Mouse (Mus musculus): ENCODE results near the gene Mrpl38.

The Mrpl38 gene

DNA sequence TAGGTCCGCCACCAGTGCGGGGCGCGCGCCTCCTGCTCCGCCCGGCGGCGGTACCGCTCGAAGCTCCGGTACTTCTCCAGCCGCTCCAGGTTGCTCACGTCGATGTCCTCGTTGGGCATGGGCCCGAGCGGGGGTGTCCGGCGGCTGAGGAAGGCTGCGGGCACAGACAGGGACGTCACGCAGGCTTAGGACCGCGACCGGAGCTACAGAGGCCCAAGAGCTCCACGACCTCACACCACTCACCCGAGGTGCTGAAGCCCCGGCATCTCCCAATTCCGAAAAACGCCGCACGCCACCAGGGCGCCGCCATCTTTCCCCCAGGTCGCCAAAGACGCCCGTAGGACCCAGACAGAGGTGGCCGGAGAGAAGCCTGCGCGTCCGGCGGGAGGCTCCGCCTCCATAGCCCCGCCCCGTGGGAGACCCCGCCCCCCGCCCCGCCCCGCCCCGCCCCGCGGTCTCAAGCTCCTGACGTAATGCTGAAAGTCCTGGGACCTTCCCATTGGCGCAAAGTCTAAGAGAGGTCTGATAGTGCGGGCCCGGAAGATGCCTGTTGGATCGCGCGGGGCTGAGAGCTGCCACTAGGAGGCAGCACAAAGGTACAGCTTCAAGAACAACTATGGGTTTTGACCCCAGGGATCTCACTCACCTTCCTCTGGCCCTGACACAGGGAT lies at the start of gene Mrpl38:
TSS of gene Mrpl38 (minus strand) at position 401 of the 671 bp plus-strand sequence.
- DNase-seq (ENCODE audit: low read depth, low spot score): peak; percentile 90

DNA sequence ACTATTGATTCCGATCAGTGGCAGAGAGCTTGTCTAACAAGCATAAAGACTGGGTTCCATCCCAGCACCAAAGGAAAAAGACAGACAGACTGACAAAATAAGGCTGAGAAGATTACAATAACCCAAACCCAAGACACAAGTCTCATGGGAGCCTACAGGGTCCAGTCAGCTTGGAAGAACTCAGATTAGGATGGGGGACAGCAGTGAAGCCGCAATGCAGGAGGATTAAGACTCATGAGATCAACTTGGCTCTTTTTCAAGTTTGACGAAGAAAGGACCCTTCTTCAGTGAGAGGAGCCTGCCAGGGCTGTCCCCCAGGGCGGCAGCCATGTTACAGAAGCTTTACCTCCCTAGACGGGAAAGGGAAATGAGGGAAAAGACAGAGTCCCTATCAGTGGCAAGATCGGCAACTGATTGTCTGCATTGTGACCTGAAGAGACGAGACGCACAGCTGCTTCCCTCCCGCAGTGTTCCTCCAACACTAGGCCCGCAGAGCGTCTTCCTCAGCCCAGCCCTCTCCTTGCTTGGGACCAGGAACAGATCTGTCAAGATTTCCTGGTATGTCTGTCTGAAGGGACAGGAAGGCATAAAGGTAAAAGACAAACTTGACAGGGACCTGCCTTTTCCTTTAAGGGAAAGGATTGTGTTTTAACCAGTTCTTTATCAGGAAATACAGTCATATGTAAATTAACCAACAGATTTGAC lies 48.7 kb upstream of the Mrpl38 start:
- DNase-seq (ENCODE audit: low read depth, low spot score): no peak

DNA sequence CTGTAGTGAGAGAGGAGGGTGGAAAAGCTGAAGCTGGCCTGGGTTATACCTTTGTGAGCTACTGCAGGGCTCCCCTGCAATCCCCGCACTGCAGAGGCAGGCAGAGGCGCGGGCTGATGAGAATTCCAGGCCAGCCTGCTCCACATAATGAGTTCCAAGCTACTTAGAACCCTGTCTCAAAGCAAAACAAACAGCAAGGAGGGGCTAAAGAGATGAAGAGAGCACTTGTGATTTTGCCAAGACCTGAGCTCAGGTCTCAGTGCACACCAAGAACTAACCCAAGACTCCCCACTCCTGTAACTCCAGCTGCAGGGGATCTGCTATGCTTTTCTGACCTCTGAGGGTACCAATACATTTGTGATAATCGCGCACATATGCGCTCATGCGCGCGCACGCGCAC lies 47.7 kb upstream of the Mrpl38 start:
- DNase-seq (ENCODE audit: low read depth, low spot score): no peak

DNA sequence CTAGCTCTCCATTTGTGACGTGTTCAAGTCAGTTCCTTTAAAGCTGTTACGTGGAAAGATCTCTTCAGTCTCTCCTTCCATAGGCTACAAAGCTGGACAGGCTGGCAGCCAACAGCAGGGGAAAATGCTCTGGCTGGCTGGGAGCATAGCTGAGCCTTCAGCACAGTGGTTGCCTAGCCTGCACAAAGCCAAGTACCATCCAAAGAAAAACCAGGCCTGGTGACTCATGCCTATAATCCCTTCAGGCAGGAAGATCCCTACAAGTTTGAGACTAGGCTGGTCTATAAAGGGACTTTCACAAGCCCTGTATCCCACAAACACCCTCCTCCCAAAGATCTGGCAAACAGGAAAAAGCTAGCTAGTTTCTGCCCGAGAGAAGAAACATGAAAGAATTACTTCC lies 47.2 kb upstream of the Mrpl38 start:
- DNase-seq (ENCODE audit: low read depth, low spot score): no peak

DNA sequence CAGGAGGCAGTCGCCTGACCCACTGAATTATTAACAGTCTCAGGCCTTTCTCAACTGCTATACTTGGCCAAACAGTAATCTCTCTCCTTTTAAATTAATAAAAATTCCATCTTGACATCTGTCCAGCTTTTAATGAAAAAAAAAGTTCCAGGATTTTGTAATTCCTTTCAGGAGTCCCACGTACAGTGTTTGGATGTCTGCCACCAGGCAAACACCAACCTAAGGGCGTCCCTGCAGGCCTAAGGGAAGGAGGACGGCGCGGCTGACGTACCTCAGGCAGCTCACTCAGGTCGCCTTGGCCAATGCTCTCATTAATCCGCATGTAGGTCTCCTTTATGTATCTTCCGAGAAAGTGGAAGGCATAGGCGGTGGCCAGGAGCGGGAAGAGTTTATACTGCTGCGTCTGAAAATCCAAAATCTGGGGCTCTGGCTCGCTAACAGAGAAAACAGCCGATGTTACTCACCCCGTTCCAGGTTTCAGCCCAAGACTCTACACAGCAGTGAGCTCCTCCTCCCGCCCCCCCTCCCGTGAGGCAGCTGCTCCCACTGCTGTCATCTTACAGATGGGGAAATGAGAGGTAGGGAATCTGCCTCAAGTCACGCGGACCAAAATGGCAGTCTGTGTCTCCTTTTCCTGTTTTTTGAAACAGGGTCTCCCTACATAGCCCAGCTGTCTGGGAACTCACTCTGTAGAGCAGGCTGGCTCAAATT lies 39.9 kb upstream of the Mrpl38 start:
- DNase-seq (ENCODE audit: low read depth, low spot score): no peak

DNA sequence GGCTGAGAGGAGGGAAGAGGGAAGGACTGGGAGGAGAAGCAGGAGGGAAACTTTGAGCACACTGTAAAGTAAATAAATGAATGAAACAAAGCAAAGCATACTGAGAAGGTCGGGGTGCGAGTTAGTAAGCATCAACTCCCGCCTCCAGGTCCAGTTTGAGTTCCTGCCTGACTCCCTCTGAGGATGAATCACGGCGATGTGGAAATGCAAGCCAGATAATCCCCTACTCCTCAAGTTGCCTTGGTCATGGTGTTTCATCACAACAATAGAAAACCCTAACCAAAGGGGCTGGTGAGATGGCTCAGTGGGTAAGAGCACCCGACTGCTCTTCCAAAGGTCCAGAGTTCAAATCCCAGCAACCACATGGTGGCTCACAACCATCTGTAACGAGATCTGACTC lies 37.3 kb upstream of the Mrpl38 start:
- DNase-seq (ENCODE audit: low read depth, low spot score): no peak

DNA sequence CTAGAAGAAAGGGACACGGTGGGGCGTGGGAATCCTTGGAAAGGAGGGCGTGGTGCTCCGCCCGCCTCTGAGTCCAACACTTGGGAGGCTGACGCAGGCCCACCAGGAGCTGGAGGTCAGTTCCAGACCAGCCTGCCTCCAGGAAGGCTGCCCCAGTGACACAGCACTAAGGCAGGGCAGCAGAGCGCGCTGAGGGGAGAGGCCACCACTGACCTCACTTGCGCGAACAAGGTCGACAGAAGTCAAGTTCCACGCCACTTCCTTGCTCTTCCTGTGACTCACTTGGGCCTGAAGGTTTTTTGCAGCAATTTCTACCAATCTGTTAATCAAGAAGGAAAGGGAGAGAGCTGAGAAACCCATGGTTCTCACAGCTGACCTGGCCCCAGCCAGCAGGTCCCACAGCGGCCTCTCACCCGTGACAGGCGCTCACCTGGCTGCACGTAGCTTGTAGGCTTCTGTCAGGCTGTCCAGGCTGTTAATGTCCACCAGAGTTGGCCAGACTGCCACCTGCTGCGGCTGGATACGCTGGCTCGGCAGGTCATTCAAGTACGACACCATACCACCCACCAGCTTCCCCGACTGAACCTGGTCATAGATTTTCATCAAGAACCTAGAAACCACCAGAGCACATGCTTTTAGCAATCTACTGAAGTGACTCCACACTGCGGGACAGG lies 36.2 kb upstream of the Mrpl38 start:
- no peak for DNase-seq (ENCODE audit: low read depth, low spot score)

DNA sequence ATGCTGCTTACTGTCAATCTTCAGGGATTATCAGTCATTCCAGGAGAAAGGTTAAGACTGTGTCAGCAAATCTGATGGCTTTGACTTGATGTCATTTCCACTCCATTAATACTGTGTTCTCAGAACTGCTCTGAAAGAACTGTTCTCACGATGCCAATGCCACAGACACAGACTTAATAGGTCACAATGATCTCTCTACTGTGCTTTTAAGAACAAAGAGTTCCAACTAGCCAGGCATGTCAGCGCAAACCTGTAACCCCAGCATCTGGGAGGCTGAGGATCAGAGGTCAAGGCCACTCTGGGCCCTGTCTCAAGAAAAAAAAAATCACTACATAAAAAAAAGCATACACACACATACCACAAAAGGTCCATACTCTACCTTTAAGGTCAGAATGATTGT lies 33.3 kb upstream of the Mrpl38 start:
- DNase-seq (ENCODE audit: low read depth, low spot score): no peak

DNA sequence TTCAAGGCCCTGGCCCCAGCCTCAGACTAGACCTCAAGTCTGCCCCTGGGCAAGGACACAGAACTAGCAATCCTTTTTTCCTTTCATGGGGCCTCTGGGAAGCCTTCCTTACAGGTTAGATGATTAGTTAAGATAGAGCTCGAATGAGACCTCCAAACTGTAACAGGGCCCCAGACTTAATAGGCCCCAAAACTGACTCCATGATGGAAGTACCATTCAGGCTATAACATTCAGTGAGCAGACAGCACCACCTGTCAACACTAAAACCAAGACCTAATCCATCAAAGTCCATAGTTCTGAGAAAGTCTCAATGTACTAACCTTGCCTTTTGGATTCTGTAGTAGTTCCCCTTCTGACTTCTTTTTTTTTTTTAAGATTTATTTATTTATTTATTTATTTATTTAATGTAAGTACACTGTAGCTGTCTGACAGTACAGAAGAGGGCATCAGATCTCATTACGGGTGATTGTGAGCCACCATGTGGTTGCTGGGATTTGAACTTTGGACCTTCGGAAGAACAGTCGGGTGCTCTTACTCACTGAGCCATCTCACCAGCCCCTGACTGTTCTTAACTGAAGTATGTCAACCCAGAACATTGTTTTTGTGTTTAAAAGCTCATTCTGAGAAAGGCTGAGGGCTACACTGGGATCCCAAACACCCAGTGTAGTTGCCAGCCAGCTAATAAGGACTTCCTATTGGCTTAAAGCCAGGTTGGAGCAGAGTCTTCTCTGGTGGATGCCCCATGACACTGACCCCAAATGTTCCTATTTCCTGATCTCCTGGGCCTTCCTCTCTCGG lies 31.5 kb upstream of the Mrpl38 start:
- DNase-seq (ENCODE audit: low read depth, low spot score): no peak

DNA sequence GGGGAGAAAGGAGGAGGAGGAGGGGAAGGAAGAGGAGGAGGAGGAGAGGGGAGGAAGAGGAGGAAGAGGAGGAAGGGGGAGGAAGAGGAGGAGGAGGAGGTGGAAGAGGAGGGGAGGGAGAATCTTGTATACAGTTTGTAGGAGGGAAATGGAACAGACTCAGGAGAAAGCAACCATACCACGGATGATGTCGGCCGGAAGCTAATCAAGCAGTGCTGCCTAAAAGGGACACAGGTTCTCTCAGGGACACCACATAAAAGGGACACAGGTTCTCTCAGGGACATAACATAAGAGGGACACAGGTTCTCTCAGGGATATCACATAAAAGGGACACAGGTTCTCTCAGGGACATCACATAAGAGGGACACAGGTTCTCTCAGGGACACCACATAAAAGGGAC lies 30.5 kb upstream of the Mrpl38 start:
- no peak for DNase-seq (ENCODE audit: low read depth, low spot score)

DNA sequence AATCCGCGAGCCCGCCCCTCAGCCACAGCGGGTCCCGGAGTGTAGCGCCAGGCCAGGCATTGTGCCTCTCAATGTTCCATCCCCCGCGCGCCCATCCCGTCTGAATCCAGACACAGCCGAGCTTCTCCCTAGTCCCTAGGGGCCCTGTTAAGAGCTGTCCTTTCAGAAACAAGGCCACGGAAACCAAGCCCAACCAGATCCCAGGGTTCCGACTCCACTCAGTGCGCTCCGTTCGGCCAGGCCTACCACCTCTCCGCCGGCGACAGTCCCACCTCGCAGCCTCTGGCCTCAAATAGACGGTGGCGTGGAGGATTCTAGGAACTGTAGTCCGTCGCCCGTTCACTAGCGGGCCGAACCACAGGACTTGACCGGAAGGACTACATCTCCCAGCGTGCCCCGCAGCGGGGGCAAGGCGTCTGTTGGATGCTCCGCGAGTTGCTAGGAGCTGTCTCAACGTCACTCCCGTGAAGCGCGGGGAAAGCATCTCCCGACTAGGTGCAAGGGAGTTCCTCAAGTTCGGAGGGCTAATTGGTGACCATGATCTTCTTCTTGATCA lies 29.3 kb upstream of the Mrpl38 start, which contains the start of gene Fbf1:
TSS of gene Fbf1 (minus strand) at position 283 of the 556 bp plus-strand sequence.
- peak; percentile 81 for DNase-seq (ENCODE audit: low read depth, low spot score)

DNA sequence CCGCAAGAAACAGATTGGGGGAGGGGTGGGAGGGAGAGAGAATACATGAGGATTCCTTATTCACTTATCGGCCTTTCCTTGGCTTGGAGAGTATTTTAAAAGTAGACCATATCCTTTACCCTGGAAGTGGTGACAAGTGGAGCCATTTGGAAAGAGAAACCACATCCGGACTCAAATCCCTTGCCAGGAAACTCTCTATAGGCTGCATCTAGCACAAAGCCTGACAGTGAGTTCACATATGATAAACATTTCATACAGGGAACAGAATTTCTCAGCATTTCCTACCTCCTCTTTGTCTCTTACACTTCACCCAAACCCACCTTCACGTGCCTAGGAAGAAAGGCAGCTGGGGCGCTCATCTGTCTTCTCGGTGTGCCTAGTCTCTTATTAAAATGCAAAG lies 28.6 kb upstream of the Mrpl38 start:
- DNase-seq (ENCODE audit: low read depth, low spot score): no peak

DNA sequence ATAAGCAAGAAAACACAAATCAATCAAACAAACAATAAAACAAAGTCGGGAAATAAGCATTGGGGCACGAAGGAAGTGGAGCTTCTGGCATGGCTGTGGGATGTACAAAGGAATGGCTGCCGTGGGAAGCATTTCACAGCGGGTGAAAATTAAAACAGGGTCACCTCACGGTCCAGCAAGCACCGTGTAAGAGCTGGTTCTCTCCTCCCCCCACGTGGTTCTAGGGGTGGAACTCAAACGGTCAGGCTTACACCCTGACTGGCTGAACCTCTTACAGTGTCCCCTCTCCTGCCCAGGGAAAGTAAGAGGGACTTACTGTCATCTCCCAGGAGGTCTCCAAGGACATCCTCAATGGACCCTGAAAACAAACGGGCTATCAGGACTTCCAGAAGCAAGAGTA lies 24.3 kb upstream of the Mrpl38 start:
- no peak for DNase-seq (ENCODE audit: low read depth, low spot score)

DNA sequence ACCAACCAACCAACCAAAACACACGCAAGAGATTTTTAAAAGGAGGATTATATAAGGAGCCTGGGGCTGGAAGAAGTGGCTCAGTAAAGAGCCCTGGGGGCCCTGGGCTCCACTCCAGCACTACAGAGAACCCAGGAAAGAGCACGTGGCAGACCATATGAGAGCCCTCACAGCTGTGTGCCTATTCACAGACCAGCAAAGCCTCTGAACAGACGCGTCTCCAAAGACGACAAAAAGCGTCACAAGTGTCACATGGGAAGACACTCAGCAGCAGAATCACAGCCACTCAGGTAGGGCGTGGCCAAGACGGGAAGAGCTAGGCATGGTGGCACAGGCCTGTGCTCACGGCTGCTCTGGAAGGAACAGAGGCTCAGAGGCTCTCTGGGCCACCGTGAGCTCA lies 23.5 kb upstream of the Mrpl38 start:
- DNase-seq (ENCODE audit: low read depth, low spot score): no peak

DNA sequence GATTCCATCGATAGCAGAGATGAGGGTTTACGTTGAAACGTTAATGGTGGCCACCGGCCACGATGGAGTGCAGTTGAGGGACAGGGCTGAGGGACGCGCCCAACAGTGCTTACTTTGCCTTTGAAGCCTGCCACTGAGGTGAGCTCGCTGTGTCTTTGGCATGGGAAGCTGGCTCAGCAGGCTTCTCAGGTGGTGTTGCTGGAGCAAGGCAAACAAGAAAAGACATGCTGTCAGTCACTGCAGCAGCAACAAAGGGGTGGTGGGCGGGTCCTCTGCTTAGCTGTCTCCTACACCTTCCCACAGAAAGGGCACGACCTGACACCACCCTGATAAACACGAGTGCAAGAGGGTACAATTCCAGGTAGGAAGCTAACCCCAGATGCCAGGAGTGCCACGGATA lies 22.6 kb upstream of the Mrpl38 start:
- no peak for DNase-seq (ENCODE audit: low read depth, low spot score)

DNA sequence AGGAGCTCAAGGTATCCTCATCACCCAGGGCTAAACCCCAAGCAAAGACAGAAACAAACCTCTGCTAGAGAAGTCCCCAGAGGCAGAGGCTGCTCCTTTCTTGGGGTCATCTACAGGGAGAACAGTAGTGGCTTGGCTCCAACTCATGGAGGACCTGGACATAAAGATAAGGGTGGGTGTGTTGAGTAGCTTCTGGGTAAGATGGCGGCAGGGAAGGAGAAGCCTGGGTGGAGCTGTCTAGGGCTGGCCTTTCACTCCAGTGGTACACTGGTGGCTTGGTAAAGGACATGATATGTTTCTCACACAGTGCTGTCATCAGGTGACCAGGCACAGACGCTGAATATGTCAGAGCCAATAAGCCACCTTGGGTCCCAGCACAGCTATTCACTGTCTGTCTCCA lies 12.3 kb upstream of the Mrpl38 start:
- DNase-seq (ENCODE audit: low read depth, low spot score): no peak

DNA sequence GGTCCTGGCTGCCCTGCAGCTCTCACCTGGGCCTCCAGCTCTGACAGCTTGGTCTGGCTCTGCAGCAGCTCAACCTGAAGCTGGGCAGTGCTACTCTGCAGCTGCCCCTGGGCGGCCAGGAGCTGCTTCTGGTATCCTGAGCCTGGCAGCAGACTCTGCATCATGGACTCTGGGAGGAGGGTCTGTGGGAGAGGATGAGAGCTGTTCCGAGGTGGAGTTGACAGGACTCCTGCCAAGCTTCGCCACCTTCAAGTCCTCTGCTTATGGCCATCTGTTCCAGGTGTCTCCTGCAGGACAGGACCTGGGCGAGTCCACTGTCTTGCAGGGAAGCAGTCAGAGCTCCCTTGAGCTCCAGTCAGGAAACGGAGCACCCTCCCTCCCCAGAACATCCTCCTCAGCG lies 10.7 kb upstream of the Mrpl38 start:
- no peak for DNase-seq (ENCODE audit: low read depth, low spot score)

DNA sequence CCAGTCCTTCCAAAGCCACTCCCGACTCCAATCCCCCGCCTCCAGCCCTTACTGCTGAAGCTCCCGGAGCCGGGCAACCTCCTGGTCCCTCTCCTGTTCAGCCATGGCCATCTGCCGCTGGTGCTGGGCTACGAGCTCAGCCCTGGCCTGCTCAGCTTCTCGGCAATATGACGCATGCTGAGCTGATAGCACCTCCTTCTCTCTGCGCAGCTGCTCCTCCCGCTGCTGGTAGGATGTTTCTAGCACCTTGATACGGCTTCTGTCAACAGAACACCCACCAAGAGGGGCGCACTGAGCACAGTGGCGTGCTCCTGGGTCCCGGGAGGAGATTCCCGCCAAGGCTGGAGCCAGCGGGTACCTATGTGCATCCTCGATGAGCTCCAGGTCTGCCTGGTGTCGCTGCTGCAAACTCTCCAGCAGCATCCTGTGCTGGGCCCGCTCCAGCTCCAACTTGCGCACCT lies 10.1 kb upstream of the Mrpl38 start:
- no peak for DNase-seq (ENCODE audit: low read depth, low spot score)

DNA sequence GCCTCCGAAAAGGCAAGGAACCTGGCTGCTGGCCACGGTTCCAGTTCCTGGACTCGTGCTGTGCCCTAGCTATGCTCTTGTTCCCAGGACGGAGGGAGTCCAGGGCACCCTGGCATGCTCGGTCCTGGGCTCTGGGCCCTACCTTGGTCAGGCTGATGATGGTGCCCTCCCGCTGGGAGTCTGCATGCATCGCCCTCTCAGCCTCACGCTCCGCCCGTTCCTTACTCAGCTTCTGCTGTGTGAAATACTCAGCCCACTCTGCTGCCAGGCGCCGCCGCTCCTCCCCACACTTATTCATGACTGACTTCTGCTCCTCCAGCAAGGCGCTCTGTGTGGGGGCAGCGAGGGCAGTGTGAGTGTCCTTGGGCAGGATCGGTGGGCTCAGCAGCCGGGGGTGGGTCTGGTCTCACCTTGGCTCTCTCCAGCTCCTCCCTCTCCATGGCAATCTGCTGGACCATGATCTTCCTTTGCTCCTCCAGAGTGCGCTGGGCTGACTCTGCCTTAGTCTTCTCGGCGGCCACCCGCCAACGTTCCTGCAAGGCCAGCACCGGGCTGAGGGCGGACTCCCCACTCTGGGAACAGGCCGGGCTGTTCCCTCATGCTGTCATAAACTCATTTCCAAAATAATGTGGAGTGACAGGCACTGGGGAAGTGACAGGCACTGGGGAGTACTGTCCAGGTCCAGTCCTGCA lies 7.8 kb upstream of the Mrpl38 start:
- no peak for DNase-seq (ENCODE audit: low read depth, low spot score)

All from retina, postnatal 7 days (tissue).